Mouse (Mus musculus) heart, postnatal 0 days (tissue): ENCODE data around the gene Zfp664.

Experiments
- CTCF ChIP-seq: IDR thresholded peaks from 2 replicates; pipeline ENCODE4 v1.5.1; 2016; ENCODE audit warnings: antibody characterized with exemption, control low read depth, low read depth
- EP300 ChIP-seq: IDR thresholded peaks from 2 replicates; pipeline ENCODE4 v1.6.1; 2016; ENCODE audit warnings: antibody characterized with exemption, low read depth

DNA sequence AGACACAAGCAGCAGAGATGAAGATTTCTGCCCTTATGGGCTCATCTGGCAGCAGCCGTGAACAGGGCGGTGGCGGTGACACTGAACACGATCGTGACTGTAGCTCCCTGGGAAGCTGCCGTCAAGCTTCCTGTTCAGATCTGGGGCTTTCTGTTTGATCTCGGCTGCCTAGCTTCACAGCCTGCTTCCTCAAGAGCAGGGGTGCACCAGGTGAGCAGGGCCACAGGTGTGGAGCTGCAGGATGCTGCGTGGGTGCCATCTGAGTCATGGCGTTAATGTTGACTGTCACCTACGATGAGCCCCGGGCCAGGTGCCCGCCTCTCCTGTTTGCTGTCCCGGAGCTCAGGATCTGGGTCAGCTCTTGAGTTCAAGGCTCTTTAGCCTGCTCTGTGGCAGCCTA is 44.4 kb downstream of the Zfp664 start:
- TF ChIP-seq CTCF (no peak), EP300 (no peak)
